Mouse (Mus musculus): ENCODE measurements around the gene Larp4b. TPM values are rescaled to one million over a fixed set of nuclear protein-coding genes. Genes with fewer than 3 reads are reported as not detected.

The Larp4b gene
- polyA plus RNA-seq, 1 experiment from 2014 or later: 33.6 TPM

- Histone ChIP-seq H3K27me3 (no peaks in the 10 kb centered on the region), H3K9ac (no peak overlapping the region), H3K9me3 (no peaks in the 10 kb centered on the region), H3K36me3 (peaks cover 55% of the 10 kb centered on the region), H3K4me2 (replicated peaks) (no peak overlapping the region), H3K4me3 (no peak overlapping the region), H3K27ac (no peak overlapping the region), H3K4me1 (no peaks in the 10 kb centered on the region)
- no peak for ATAC-seq (ENCODE audit: insufficient number of reproducible peaks, insufficient read depth, low FRiP score, low TSS enrichment)
- WGBS: 87% methylated on average over 9 of the region's 9 CpGs
Measured at GRCm38 (mm10) chr13:9153803-9154202, 60.1 kb downstream of the Larp4b start.

- Histone ChIP-seq H3K9ac (no peak overlapping the region), H3K4me3 (no peak overlapping the region), H3K4me2 (replicated peaks) (no peak overlapping the region), H3K4me1 (no peaks in the 10 kb centered on the region), H3K27me3 (no peaks in the 10 kb centered on the region), H3K9me3 (no peaks in the 10 kb centered on the region), H3K27ac (no peak overlapping the region), H3K36me3 (peaks cover 53% of the 10 kb centered on the region)
- 88% methylated on average over 10 of the region's 10 CpGs for WGBS
- ATAC-seq (ENCODE audit: insufficient number of reproducible peaks, insufficient read depth, low FRiP score, low TSS enrichment): no peak
Measured at GRCm38 (mm10) chr13:9159282-9159681, 65.6 kb downstream of the Larp4b start.

GRCm38 (mm10) chr13:9162888-9163287 lies 69.2 kb downstream of the Larp4b start:
- peaks cover 72% of the 10 kb centered on the region for H3K36me3 ChIP-seq
- no peak for ATAC-seq (ENCODE audit: insufficient number of reproducible peaks, insufficient read depth, low FRiP score, low TSS enrichment)
- no peak overlapping the region for H3K9ac ChIP-seq
- no peaks in the 10 kb centered on the region for H3K9me3 ChIP-seq
- H3K27ac ChIP-seq: no peak overlapping the region
- WGBS: 92% methylated on average over 4 of the region's 4 CpGs
- H3K4me3 ChIP-seq: no peak overlapping the region
- no peaks in the 10 kb centered on the region for H3K4me1 ChIP-seq
- H3K4me2 ChIP-seq (replicated peaks): no peak overlapping the region
- H3K27me3 ChIP-seq: no peaks in the 10 kb centered on the region

GRCm38 (mm10) chr13:9167842-9168241 lies 74.2 kb downstream of the Larp4b start:
- ATAC-seq (ENCODE audit: insufficient number of reproducible peaks, insufficient read depth, low FRiP score, low TSS enrichment): no peak
- Histone ChIP-seq H3K4me2 (replicated peaks) (no peak overlapping the region), H3K27me3 (no peaks in the 10 kb centered on the region), H3K9me3 (no peaks in the 10 kb centered on the region), H3K4me3 (no peak overlapping the region), H3K36me3 (peaks cover 73% of the 10 kb centered on the region), H3K9ac (no peak overlapping the region), H3K27ac (no peak overlapping the region), H3K4me1 (no peaks in the 10 kb centered on the region)
- WGBS: 91% methylated on average over 3 of the region's 3 CpGs

- Histone ChIP-seq H3K9me3 (no peaks in the 10 kb centered on the region), H3K4me1 (no peaks in the 10 kb centered on the region), H3K36me3 (peaks cover 72% of the 10 kb centered on the region), H3K9ac (no peak overlapping the region), H3K27ac (no peak overlapping the region), H3K4me3 (no peak overlapping the region), H3K27me3 (no peaks in the 10 kb centered on the region), H3K4me2 (replicated peaks) (no peak overlapping the region)
- WGBS: 93% methylated on average over 6 of the region's 6 CpGs
- ATAC-seq (ENCODE audit: insufficient number of reproducible peaks, insufficient read depth, low FRiP score, low TSS enrichment): no peak
Measured at GRCm38 (mm10) chr13:9169616-9170015, 75.9 kb downstream of the Larp4b start.

- H3K27ac ChIP-seq: no peak overlapping the region
- no peaks in the 10 kb centered on the region for H3K27me3 ChIP-seq
- H3K4me2 ChIP-seq (replicated peaks): no peak overlapping the region
- no peaks in the 10 kb centered on the region for H3K9me3 ChIP-seq
- WGBS: 81% methylated on average over 16 of the region's 16 CpGs
- ATAC-seq (ENCODE audit: insufficient number of reproducible peaks, insufficient read depth, low FRiP score, low TSS enrichment): no peak
- H3K36me3 ChIP-seq: peaks cover 65% of the 10 kb centered on the region
- H3K4me3 ChIP-seq: no peak overlapping the region
- no peaks in the 10 kb centered on the region for H3K4me1 ChIP-seq
- no peak overlapping the region for H3K9ac ChIP-seq
Measured at GRCm38 (mm10) chr13:9170726-9171125, 77.0 kb downstream of the Larp4b start.

- no peak overlapping the region for H3K4me3 ChIP-seq
- no peaks in the 10 kb centered on the region for H3K4me1 ChIP-seq
- H3K9ac ChIP-seq: no peak overlapping the region
- H3K9me3 ChIP-seq: no peaks in the 10 kb centered on the region
- no peaks in the 10 kb centered on the region for H3K27me3 ChIP-seq
- no peak overlapping the region for H3K27ac ChIP-seq
- WGBS: 76% methylated on average over 3 of the region's 3 CpGs
- ATAC-seq (ENCODE audit: insufficient number of reproducible peaks, insufficient read depth, low FRiP score, low TSS enrichment): no peak
- H3K4me2 ChIP-seq (replicated peaks): no peak overlapping the region
- H3K36me3 ChIP-seq: peaks cover 38% of the 10 kb centered on the region
Measured at GRCm38 (mm10) chr13:9173414-9173813, 79.7 kb downstream of the Larp4b start.

GRCm38 (mm10) chr13:9175171-9175570 lies 81.5 kb downstream of the Larp4b start:
- Histone ChIP-seq H3K9me3 (no peaks in the 10 kb centered on the region), H3K36me3 (peaks cover 23% of the 10 kb centered on the region), H3K4me2 (replicated peaks) (no peak overlapping the region), H3K27me3 (no peaks in the 10 kb centered on the region), H3K27ac (no peak overlapping the region), H3K4me3 (no peak overlapping the region), H3K9ac (no peak overlapping the region), H3K4me1 (no peaks in the 10 kb centered on the region)
- no peak for ATAC-seq (ENCODE audit: insufficient number of reproducible peaks, insufficient read depth, low FRiP score, low TSS enrichment)
- 89% methylated on average over 5 of the region's 5 CpGs for WGBS

GRCm38 (mm10) chr13:9178270-9178669 lies 84.6 kb downstream of the Larp4b start:
- Histone ChIP-seq H3K27ac (no peak overlapping the region), H3K4me2 (replicated peaks) (no peak overlapping the region), H3K4me3 (no peak overlapping the region), H3K9ac (no peak overlapping the region), H3K27me3 (no peaks in the 10 kb centered on the region), H3K9me3 (no peaks in the 10 kb centered on the region), H3K4me1 (no peaks in the 10 kb centered on the region), H3K36me3 (peaks cover 8% of the 10 kb centered on the region; the same call in 1 of the 2 replicates)
- 89% methylated on average over 4 of the region's 4 CpGs for WGBS
- no peak for ATAC-seq (ENCODE audit: insufficient number of reproducible peaks, insufficient read depth, low FRiP score, low TSS enrichment)

- Histone ChIP-seq H3K4me2 (replicated peaks) (no peak overlapping the region), H3K27ac (no peak overlapping the region), H3K4me3 (no peak overlapping the region), H3K9ac (no peak overlapping the region), H3K9me3 (no peaks in the 10 kb centered on the region), H3K27me3 (no peaks in the 10 kb centered on the region), H3K36me3 (peaks cover 8% of the 10 kb centered on the region; the same call in 1 of the 2 replicates), H3K4me1 (no peaks in the 10 kb centered on the region)
- WGBS: 50% methylated on average over 3 of the region's 3 CpGs
- ATAC-seq (ENCODE audit: insufficient number of reproducible peaks, insufficient read depth, low FRiP score, low TSS enrichment): no peak
Measured at GRCm38 (mm10) chr13:9178718-9179117, 85.0 kb downstream of the Larp4b start.

GRCm38 (mm10) chr13:9180221-9180620 lies 86.5 kb downstream of the Larp4b start:
- H3K27ac ChIP-seq: no peak overlapping the region
- no peak overlapping the region for H3K9ac ChIP-seq
- H3K4me2 ChIP-seq (replicated peaks): 0 out of 2 replicates have a peak overlapping the region, but pooled peaks have one; percentile 13
- WGBS: 47% methylated on average over 11 of the region's 11 CpGs
- no peaks in the 10 kb centered on the region for H3K27me3 ChIP-seq
- H3K36me3 ChIP-seq: no peaks in the 10 kb centered on the region
- H3K4me1 ChIP-seq: no peaks in the 10 kb centered on the region
- ATAC-seq (ENCODE audit: insufficient number of reproducible peaks, insufficient read depth, low FRiP score, low TSS enrichment): no peak
- no peaks in the 10 kb centered on the region for H3K9me3 ChIP-seq
- no peak overlapping the region for H3K4me3 ChIP-seq

GRCm38 (mm10) chr13:9181106-9181505 lies 87.4 kb downstream of the Larp4b start:
- ATAC-seq (ENCODE audit: insufficient number of reproducible peaks, insufficient read depth, low FRiP score, low TSS enrichment): no peak
- no peak overlapping the region for H3K4me3 ChIP-seq
- 72% methylated on average over 6 of the region's 6 CpGs for WGBS
- no peak overlapping the region for H3K27ac ChIP-seq
- H3K27me3 ChIP-seq: no peaks in the 10 kb centered on the region
- H3K4me2 ChIP-seq (replicated peaks): no peak overlapping the region
- no peaks in the 10 kb centered on the region for H3K36me3 ChIP-seq
- no peaks in the 10 kb centered on the region for H3K4me1 ChIP-seq
- no peaks in the 10 kb centered on the region for H3K9me3 ChIP-seq
- H3K9ac ChIP-seq: no peak overlapping the region

Measured in embryonic facial prominence, embryonic 12.5 days (tissue).